Mouse (Mus musculus): ENCODE results near the gene Zc2hc1c.

Zc2hc1c gene

GRCm38 (mm10) chr12:85338815-85339214 lies 50.4 kb downstream of the Zc2hc1c start:
- DNase-seq (ENCODE audit: extremely low spot score, low spot score), result no peak

DNA sequence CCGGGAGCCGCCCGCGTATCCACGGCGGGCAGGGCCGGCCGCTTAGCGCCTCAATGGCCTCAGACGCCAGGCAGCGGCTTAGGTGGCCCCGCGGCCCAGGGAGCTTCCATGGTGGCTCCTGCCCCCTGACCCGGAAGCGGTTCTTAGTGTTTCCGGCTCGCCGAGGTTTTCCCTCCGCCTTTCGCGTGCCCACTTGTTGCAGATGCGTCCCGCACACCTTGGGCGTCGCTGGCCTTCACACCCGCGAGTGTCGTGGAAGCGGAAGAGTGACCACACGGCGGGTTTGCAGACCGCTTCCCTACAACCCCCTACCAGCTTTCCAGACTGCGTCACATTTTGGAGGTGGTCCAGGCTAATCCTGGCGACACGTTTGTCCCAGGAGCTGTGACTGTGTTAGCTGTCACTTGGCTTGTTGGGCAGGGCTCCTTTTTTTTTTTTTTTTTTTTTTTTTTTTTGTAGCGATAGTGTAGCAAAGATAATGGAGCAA lies 50.9 kb downstream of the Zc2hc1c start, which contains the start of gene Nek9:
TSS of gene Nek9 (minus strand) at position 120 of the 487 bp plus-strand sequence.
- peak; percentile 98 for DNase-seq (ENCODE audit: extremely low spot score, low spot score)

GRCm38 (mm10) chr12:85339947-85340346 lies 51.6 kb downstream of the Zc2hc1c start:
- DNase-seq (ENCODE audit: extremely low spot score, low spot score), result peak; percentile 22

- no peak for DNase-seq (ENCODE audit: extremely low spot score, low spot score)
Observed at GRCm38 (mm10) chr12:85341131-85341530, 52.7 kb downstream of the Zc2hc1c start.

DNA sequence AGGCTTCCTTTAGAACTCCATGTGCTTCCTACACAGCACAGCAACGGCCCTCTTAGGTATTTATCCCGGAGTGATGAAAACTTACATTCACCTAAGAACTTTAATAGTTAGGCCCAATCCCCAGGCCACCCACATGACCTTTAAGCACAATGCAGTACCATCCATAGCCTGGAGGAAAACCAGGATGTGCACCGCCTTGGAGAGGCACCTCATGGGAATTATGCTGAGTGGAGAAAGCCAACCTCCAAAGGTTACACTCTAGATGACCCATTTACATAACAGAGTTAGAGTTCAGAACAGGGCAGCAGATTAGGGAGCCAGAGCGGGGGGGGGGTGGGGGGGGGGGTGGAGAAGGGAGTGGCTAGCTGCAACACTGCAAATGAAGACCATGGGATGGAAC lies 53.9 kb downstream of the Zc2hc1c start:
- DNase-seq (ENCODE audit: extremely low spot score, low spot score), result no peak

GRCm38 (mm10) chr12:85344252-85344651 lies 55.9 kb downstream of the Zc2hc1c start:
- no peak for DNase-seq (ENCODE audit: extremely low spot score, low spot score)

DNA sequence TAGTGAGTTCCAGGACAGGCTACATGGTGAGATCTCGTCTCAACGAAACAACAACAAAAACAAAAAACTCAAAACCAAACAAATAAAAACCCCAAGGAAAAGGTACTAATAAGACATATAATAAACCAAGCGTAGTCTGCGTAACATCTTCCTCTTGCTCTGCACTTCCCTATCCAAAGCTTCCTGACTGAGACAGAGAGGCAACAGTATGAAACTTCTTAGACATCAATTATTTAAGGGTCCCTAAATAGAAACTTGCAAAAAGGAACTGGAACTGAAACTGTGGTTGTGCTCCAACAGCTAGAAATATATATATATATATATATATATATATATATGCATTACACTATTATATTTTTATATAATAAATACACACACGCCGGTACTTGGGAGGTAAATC lies 57.2 kb downstream of the Zc2hc1c start:
- no peak for DNase-seq (ENCODE audit: extremely low spot score, low spot score)

GRCm38 (mm10) chr12:85346374-85346773 lies 58.0 kb downstream of the Zc2hc1c start:
- no peak for DNase-seq (ENCODE audit: extremely low spot score, low spot score)

DNA sequence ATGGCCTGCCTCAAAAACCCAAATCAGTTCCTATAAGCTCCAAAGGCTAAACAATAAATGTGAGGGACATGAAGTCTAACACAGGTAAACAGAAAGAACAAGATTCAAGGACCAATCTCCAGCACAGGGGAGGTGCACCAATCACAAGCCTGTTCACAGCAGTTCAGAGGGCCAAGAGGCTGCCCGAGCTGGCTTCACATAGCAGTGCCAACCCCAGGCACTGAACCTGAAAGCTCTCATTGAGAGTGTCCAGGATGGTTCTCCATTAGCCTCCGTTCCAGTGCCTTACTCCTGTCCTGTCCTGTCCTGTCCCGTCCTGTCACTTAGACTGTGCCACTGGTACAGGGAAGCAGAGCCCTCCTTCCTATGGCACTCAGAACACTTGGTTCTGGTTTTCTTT lies 58.8 kb downstream of the Zc2hc1c start:
- no peak for DNase-seq (ENCODE audit: extremely low spot score, low spot score)

DNA sequence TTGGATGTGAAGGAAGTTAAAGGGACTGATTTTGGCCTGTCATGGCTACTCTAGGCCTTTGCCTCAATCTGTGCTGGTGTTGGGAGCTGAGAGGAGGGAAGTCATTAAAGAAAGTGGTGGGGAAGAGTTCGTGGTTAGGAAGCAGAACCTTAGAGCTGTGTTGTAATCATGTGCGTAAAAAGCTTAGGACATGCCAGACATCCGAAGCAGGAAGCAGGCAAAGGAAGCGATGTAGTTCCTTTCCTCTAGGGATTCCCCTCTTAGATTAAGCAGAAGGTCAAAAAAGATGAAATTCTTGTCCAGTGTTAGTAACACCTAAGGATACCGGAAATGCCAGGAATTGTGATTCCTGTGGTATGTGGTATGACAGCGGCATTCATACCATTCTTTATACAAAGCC lies 59.9 kb downstream of the Zc2hc1c start:
- DNase-seq (ENCODE audit: extremely low spot score, low spot score), result no peak

Measured in neural tube, embryonic 10.5 days (tissue).